Mouse (Mus musculus) left cerebral cortex, adult 2 months (tissue): Measurements from ENCODE around the gene Lamb3. TPM values are rescaled to one million over a fixed set of nuclear protein-coding genes. Genes with fewer than 3 reads are reported as not detected.

Experiments used
- DNase-seq, 2 experiments: peaks; one replicate each; pipeline ENCODE4 v3.0.0; 2021 to 2022; ENCODE audit warnings: low spot score in 2 of 2, mixed read lengths in 1 of 2; ENCODE audit errors: extremely low spot score in 1 of 2
- H3K27ac ChIP-seq: fragments of 200-600 bp; 2 replicates; pipeline ENCODE4 v1.8.1; 2022
- H3K4me3 ChIP-seq: fragments of 200-600 bp; 2 replicates; pipeline ENCODE4 v1.8.1; 2022
- CTCF ChIP-seq: fragments of 200-600 bp; IDR thresholded peaks from 2 replicates; pipeline ENCODE4 v1.8.1; 2022; ENCODE audit warnings: antibody characterized with exemption, mild to moderate bottlenecking, moderate library complexity
- intact Hi-C: fragments of 180-260 bp; cut with DNase I; formaldehyde crosslinking; loops from one replicate; pipeline ENCODE4 v1.15.1; 2025
- total RNA-seq, 2 experiments: library from RNA; stranded (reverse); gene quantifications; 2 replicates each; pipeline ENCODE4 v1.2.3; 2021

Gene Lamb3
- total RNA-seq, 2 experiments from 2014 or later = 0.97 to 1.1 TPM

GRCm38 (mm10) chr1:193189151-193189621 lies 18.3 kb upstream of the Lamb3 start:
- Histone ChIP-seq H3K4me3 (no peak overlapping the region), H3K27ac (peak overlapping the region; percentile 69)
- TF ChIP-seq CTCF = no peak
- intact Hi-C loops = no loop called here
- peak in 1 of 2 experiments; percentile 16 for DNase-seq

- intact Hi-C loops = no loop called here
- no peak for DNase-seq
- H3K27ac ChIP-seq = peak overlapping the region; percentile 69
- H3K4me3 ChIP-seq = no peak overlapping the region
- TF ChIP-seq CTCF = no peak
These were observed 17.7 kb upstream of the Lamb3 start for GRCm38 (mm10) chr1:193189771-193190170.

- no peak for TF ChIP-seq CTCF
- DNase-seq = no peak
- Histone ChIP-seq H3K4me3 (no peak overlapping the region), H3K27ac (no peak overlapping the region)
- intact Hi-C loops = no loop called here
These were observed 15.7 kb upstream of the Lamb3 start for GRCm38 (mm10) chr1:193191675-193192283.

GRCm38 (mm10) chr1:193194416-193195140 lies 12.9 kb upstream of the Lamb3 start:
- no peak overlapping the region for H3K27ac ChIP-seq
- no peak for TF ChIP-seq CTCF
- intact Hi-C loops = no loop called here
- no peak for DNase-seq
- H3K4me3 ChIP-seq = no peak overlapping the region

GRCm38 (mm10) chr1:193195169-193195810 lies 12.2 kb upstream of the Lamb3 start:
- DNase-seq = no peak
- Histone ChIP-seq H3K27ac (no peak overlapping the region), H3K4me3 (no peak overlapping the region)
- intact Hi-C loops = no loop called here
- TF ChIP-seq CTCF = no peak

- TF ChIP-seq CTCF = no peak
- Histone ChIP-seq H3K4me3 (no peak overlapping the region), H3K27ac (no peak overlapping the region)
- no peak for DNase-seq
- intact Hi-C loops = no loop called here
These were observed 9.8 kb upstream of the Lamb3 start for GRCm38 (mm10) chr1:193197494-193198205.

- DNase-seq = no peak
- peak; percentile 16 for TF ChIP-seq CTCF
- intact Hi-C loops = no loop called here
- no peak overlapping the region for H3K4me3 ChIP-seq
- no peak overlapping the region for H3K27ac ChIP-seq
These were observed 9.2 kb upstream of the Lamb3 start for GRCm38 (mm10) chr1:193198312-193198711.

GRCm38 (mm10) chr1:193200640-193201382 lies 6.7 kb upstream of the Lamb3 start:
- intact Hi-C loops = no loop called here
- Histone ChIP-seq H3K27ac (no peak overlapping the region), H3K4me3 (no peak overlapping the region)
- TF ChIP-seq CTCF = no peak
- DNase-seq = no peak

GRCm38 (mm10) chr1:193201383-193201778 lies 6.1 kb upstream of the Lamb3 start, which contains the start of gene Traf3ip3:
TSS of gene Traf3ip3 (minus strand) at chr1:193201703.
- intact Hi-C loops = no loop called here
- DNase-seq = no peak
- no peak for TF ChIP-seq CTCF

GRCm38 (mm10) chr1:193203821-193204220 lies 3.7 kb upstream of the Lamb3 start:
- DNase-seq = no peak
- intact Hi-C loops = no loop called here
- H3K4me3 ChIP-seq = no peak overlapping the region
- no peak overlapping the region for H3K27ac ChIP-seq
- no peak for TF ChIP-seq CTCF

More at GRCm38 (mm10) chr1:193201383-193201778, 6.1 kb upstream of the Lamb3 start, which contains the start of gene Traf3ip3:
- no peak within 1 kb of the TSS for H3K27ac ChIP-seq
- H3K4me3 ChIP-seq = no peak within 1 kb of the TSS

- no peak for DNase-seq
- intact Hi-C loops = no loop called here
- no peak for TF ChIP-seq CTCF
- Histone ChIP-seq H3K27ac (no peak overlapping the region), H3K4me3 (no peak overlapping the region)
These were observed 2.1 kb upstream of the Lamb3 start for GRCm38 (mm10) chr1:193205431-193205830.
